Mouse (Mus musculus): ENCODE results near the gene Bphl.
A peak's percentile ranks its signal among the peaks of the same experiment; 100 is the strongest.

The Bphl gene

GRCm38 (mm10) chr13:34037172-34038055 is at the start of gene Bphl:
Gene Bphl, plus strand, starts transcription at chr13:34037597.
- peak; percentile 87 to 96 for DNase-seq (ENCODE audit: low spot score in 2 of 2)

GRCm38 (mm10) chr13:33989625-33990024 is 47.8 kb upstream of the Bphl start:
- no peak for DNase-seq (ENCODE audit: low spot score in 2 of 2)

DNA sequence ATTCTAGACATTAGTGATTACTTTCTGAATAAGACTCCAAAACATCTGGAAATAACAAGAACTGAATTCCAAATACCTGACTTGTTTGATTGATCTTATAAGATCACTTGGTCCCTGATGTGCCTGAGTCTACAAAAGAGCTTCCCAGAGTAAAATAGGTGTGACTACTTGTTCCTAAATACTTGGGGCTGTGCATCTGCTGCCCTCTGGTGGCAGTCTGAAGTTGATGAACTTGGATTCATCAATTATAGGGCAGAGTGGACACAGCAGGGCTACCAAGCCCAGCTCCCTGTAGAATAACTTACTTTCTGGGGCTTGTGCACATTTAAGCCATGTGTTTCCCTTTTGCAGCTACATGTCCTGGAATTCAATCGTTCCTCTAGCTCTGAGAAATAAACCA is 42.2 kb upstream of the Bphl start:
- peak; percentile 55 to 77 for DNase-seq (ENCODE audit: low spot score in 2 of 2)

GRCm38 (mm10) chr13:34002058-34003006 is 35.1 kb upstream of the Bphl start, which contains the start of the genes Ripk1 and Serpinb6a:
Gene Ripk1, plus strand, starts transcription at chr13:34002363.
Gene Serpinb6a, minus strand, starts transcription at chr13:34002794.
- peak; percentile 91 to 95 for DNase-seq (ENCODE audit: low spot score in 2 of 2)

DNA sequence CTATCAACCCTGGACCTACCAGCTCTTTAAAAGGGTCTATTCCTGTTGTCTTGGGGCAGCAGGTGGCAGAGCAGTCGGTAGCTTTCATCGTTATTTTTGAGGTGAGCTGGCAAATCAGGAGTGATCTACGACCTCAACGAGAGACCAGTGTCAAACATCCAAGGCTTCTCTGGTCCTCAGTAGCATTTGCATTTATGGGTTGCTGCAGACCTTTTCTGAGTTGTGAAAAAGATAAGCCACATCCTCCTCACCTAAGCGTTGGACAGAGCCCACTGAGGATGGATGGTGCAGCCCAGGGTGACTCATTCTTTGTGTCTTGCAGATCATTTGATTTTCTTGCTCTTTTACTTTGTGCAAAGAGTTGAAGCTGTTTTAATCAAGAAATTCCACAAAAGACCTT is 34.3 kb upstream of the Bphl start:
- no peak for DNase-seq (ENCODE audit: low spot score in 2 of 2)

GRCm38 (mm10) chr13:34007234-34007633 is 30.2 kb upstream of the Bphl start:
- no peak for DNase-seq (ENCODE audit: low spot score in 2 of 2)

GRCm38 (mm10) chr13:34016927-34017569 is 20.3 kb upstream of the Bphl start:
- no peak for DNase-seq (ENCODE audit: low spot score in 2 of 2)

GRCm38 (mm10) chr13:34018521-34018920 is 18.9 kb upstream of the Bphl start:
- no peak for DNase-seq (ENCODE audit: low spot score in 2 of 2)

GRCm38 (mm10) chr13:34021998-34022397 is 15.4 kb upstream of the Bphl start:
- no peak for DNase-seq (ENCODE audit: low spot score in 2 of 2)

DNA sequence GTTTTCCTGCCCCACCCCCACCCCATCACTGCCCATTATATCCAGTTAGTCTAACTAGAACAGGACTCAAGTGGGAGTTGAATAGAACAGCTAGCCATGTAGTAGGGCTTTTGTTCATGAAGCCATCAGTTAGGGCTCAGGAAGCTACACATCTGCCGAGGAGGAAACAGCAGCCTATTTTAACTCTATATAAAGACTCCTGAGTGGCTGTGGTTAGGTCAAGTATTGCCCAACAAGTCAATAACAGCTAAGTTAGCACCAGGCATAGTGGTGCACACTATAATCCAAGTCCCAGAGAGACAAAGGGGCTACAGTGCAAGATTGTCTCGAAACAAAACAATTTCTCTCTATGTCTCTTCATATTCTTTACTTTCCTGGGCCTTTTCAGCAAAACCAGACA is 5.4 kb upstream of the Bphl start:
- DNase-seq (ENCODE audit: low spot score in 2 of 2): no peak

- no peak for DNase-seq (ENCODE audit: low spot score in 2 of 2)
Measured at GRCm38 (mm10) chr13:34035424-34035823, 2.0 kb upstream of the Bphl start.

- no peak for DNase-seq (ENCODE audit: low spot score in 2 of 2)
Measured at GRCm38 (mm10) chr13:34036726-34037125, 671 bp upstream of the Bphl start.

GRCm38 (mm10) chr13:34038056-34038432 is 647 bp downstream of the Bphl start:
- no peak for DNase-seq (ENCODE audit: low spot score in 2 of 2)

- DNase-seq (ENCODE audit: low spot score in 2 of 2): no peak
Measured at GRCm38 (mm10) chr13:34038901-34039341, 1.5 kb downstream of the Bphl start.

GRCm38 (mm10) chr13:34040091-34040490 is 2.7 kb downstream of the Bphl start:
- no peak for DNase-seq (ENCODE audit: low spot score in 2 of 2)

- no peak for DNase-seq (ENCODE audit: low spot score in 2 of 2)
Measured at GRCm38 (mm10) chr13:34043716-34044393, 6.5 kb downstream of the Bphl start.

- DNase-seq (ENCODE audit: low spot score in 2 of 2): no peak
Measured at GRCm38 (mm10) chr13:34045511-34046249, 8.3 kb downstream of the Bphl start.

DNA sequence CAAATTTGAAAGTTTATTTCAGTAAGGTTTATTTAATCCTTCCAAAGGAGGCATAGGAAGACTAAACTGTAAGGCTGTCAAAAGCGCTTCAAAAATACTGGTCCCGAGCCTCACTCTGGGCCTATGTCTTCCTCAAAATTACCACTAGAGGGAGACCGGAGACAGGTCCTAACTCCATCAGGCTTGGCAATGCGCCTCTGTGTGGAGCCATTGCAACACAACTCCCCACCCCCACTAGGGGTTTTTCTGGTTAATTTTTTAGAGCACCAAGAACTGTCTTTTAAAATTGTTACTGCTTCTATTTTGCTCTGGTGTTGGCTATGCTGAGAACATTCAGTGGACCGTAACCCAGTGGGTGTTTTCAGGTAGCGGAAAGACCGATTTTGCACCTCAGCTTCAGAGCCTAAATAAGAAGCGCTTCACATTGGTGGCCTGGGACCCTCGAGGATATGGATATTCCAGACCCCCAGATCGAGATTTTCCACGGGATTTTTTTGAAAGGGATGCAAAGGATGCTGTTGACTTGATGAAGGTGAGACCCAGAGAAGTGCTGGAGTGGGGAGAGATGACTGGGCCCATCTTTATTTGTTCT is 9.1 kb downstream of the Bphl start:
- DNase-seq (ENCODE audit: low spot score in 2 of 2): peak; percentile 65 to 77

- DNase-seq (ENCODE audit: low spot score in 2 of 2): no peak
Measured at GRCm38 (mm10) chr13:34047526-34047925, 10.1 kb downstream of the Bphl start.

- no peak for DNase-seq (ENCODE audit: low spot score in 2 of 2)
Measured at GRCm38 (mm10) chr13:34050479-34050878, 13.1 kb downstream of the Bphl start.
